Mouse (Mus musculus) brain, embryonic 14.5 days (tissue): ENCODE measurements at regions not wholly inside any gene's neighbourhood (a gene's known extent, or its start where the extent isn't known, plus 50 kb on each side); places are given as distances from the start of the nearest gene placed in this dataset.

Experiments used
- CTCF ChIP-seq: fragments of 200-500 bp; IDR thresholded peaks from 2 replicates; pipeline ENCODE4 v1.5.1; 2012; ENCODE audit warnings: inconsistent platforms, mild to moderate bottlenecking, moderate library complexity, borderline replicate concordance; ENCODE audit not compliant: insufficient read depth, insufficient read length; ENCODE audit errors: extremely low read depth
- POLR2A ChIP-seq: fragments of 200-500 bp; IDR thresholded peaks from 2 replicates; pipeline ENCODE4 v1.6.1; 2012; ENCODE audit warnings: mild to moderate bottlenecking, inconsistent platforms, borderline replicate concordance; ENCODE audit not compliant: poor library complexity, insufficient read depth, insufficient read length, severe bottlenecking; ENCODE audit errors: extremely low read depth

DNA sequence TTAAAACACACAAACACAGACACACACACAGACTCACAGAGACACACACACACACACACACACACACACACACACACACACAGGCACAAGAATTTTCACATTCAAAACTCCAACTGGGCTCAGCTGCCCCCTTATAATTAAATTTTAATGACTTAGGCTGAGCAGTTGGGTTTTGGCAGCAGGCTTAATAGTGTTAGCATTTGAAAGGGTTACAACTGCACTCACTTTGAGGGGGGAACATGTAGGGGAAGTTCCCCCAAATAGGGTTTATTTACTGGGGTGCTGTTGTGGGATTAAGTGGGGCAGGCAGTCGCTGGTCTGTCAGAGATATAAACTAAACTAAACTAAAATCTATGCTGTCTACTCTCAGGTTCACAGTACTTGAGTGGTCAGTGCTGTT is 666.2 kb downstream of the Nr4a2 start:
- TF ChIP-seq POLR2A = no peak
- TF ChIP-seq CTCF = no peak
